Mouse (Mus musculus) spleen, adult 12 weeks (tissue): ENCODE data around the gene Ccng2.

Source experiments
- DNase-seq: peaks from one replicate; pipeline ENCODE4 v3.0.0; 2022; ENCODE audit warnings: low spot score

Gene Ccng2

GRCm38 (mm10) chr5:93263396-93264075 is 3.5 kb upstream of the Ccng2 start:
- no peak for DNase-seq

- no peak for DNase-seq
Measured at GRCm38 (mm10) chr5:93264136-93264700, 2.8 kb upstream of the Ccng2 start.

- peak; percentile 6 for DNase-seq
Measured at GRCm38 (mm10) chr5:93265164-93265800, 1.8 kb upstream of the Ccng2 start.

- DNase-seq, result no peak
Measured at GRCm38 (mm10) chr5:93265801-93266580, 1.1 kb upstream of the Ccng2 start.

GRCm38 (mm10) chr5:93267851-93268606 is 972 bp downstream of the Ccng2 start:
- DNase-seq, result peak; percentile 68

- no peak for DNase-seq
Measured at GRCm38 (mm10) chr5:93270095-93270494, 3.0 kb downstream of the Ccng2 start.

- no peak for DNase-seq
Measured at GRCm38 (mm10) chr5:93270721-93271120, 3.7 kb downstream of the Ccng2 start.

- DNase-seq, result no peak
Measured at GRCm38 (mm10) chr5:93282446-93283107, 15.5 kb downstream of the Ccng2 start.

- DNase-seq, result no peak
Measured at GRCm38 (mm10) chr5:93283109-93283508, 16.1 kb downstream of the Ccng2 start.

GRCm38 (mm10) chr5:93288553-93288952 is 21.5 kb downstream of the Ccng2 start:
- no peak for DNase-seq

GRCm38 (mm10) chr5:93290282-93290681 is 23.2 kb downstream of the Ccng2 start:
- DNase-seq, result no peak

GRCm38 (mm10) chr5:93296341-93296746 is 29.3 kb downstream of the Ccng2 start:
- no peak for DNase-seq

GRCm38 (mm10) chr5:93296754-93297153 is 29.7 kb downstream of the Ccng2 start:
- DNase-seq, result no peak

- DNase-seq, result no peak
Measured at GRCm38 (mm10) chr5:93297311-93297710, 30.3 kb downstream of the Ccng2 start.

GRCm38 (mm10) chr5:93305126-93305830 is 38.2 kb downstream of the Ccng2 start:
- no peak for DNase-seq

GRCm38 (mm10) chr5:93308909-93309308 is 41.9 kb downstream of the Ccng2 start:
- DNase-seq, result no peak

GRCm38 (mm10) chr5:93323320-93324001 is 56.4 kb downstream of the Ccng2 start:
- DNase-seq, result no peak
